Mouse (Mus musculus): ENCODE data around the gene Cbln1. TPM values are rescaled to one million over a fixed set of nuclear protein-coding genes. Genes with fewer than 3 reads are reported as not detected.

Cbln1 gene
- not detected for total RNA-seq (2023)

GRCm38 (mm10) chr8:87472271-87473236 is at the start of gene Cbln1:
Cbln1 (minus strand) TSS chr8:87472609.

Other genes starting within 250 kb of the Cbln1 start
- not detected for gene 4933402J07Rik, start 91.2 kb upstream of the Cbln1 start, total RNA-seq (2023)